Mouse (Mus musculus) kidney, adult 2 months (tissue): ENCODE measurements around the gene Akap12. TPM values are rescaled to one million over a fixed set of nuclear protein-coding genes. Genes with fewer than 3 reads are reported as not detected.

Source experiments
- DNase-seq: peaks from one replicate; pipeline ENCODE4 v3.0.0; 2021
- H3K27ac ChIP-seq: fragments of 200-500 bp; 2 replicates; pipeline ENCODE4 v1.5.1; 2012; ENCODE audit warnings: low read depth, low read length, control low read depth, inconsistent platforms; ENCODE audit not compliant: insufficient read depth
- H3K27me3 ChIP-seq: fragments of 200-500 bp; replicated peaks from 2 replicates; pipeline ENCODE4 v1.6.1; 2012; ENCODE audit warnings: mild to moderate bottlenecking, moderate library complexity, low read length, inconsistent platforms; ENCODE audit not compliant: control insufficient read depth, insufficient read depth
- H3K36me3 ChIP-seq: fragments of 200-500 bp; 2 replicates; pipeline ENCODE4 v1.6.1; 2012; ENCODE audit warnings: mild to moderate bottlenecking, moderate library complexity, low read length, inconsistent platforms; ENCODE audit not compliant: control insufficient read depth, insufficient read depth
- H3K4me1 ChIP-seq: fragments of 200-500 bp; 2 replicates; pipeline ENCODE4 v1.6.1; 2011; ENCODE audit warnings: low read length; ENCODE audit not compliant: control insufficient read depth, insufficient read depth
- H3K4me3 ChIP-seq: fragments of 200-500 bp; 2 replicates; pipeline ENCODE4 v1.5.1; 2011; ENCODE audit warnings: mild to moderate bottlenecking, low read depth, low read length, control low read depth; ENCODE audit not compliant: insufficient read depth
- CTCF ChIP-seq: fragments of 200-500 bp; conservative IDR thresholded peaks from 2 replicates; pipeline ENCODE4 v1.5.1; 2011; ENCODE audit warnings: low read depth, mild to moderate bottlenecking, control low read depth, low read length, moderate library complexity, mixed read lengths; ENCODE audit not compliant: insufficient read depth, insufficient read length
- POLR2A ChIP-seq: fragments of 200-500 bp; IDR thresholded peaks from one replicate; pipeline ENCODE4 v1.6.1; 2011; ENCODE audit warnings: low read depth, low read length, control low read depth
- WGBS: fragments of 180-500 bp; shearing (Covaris S2); methylation state at CpG from one replicate; pipeline ENCODE4 v1.1.7; 2018; 5-methylcytosine and 5-hydroxymethylcytosine counted together
- polyA plus RNA-seq: library from polyadenylated mRNA; depleted of rRNA; stranded (reverse); fragments of >200 nt; gene quantifications from 2 replicates; pipeline ENCODE4 v1.2.3, GENCODE M21; 2012

The Akap12 gene
- polyA plus RNA-seq, 1 experiment: 6.0 TPM

GRCm38 (mm10) chr10:4389036-4389435 lies 122.9 kb downstream of the Akap12 start:
- TF ChIP-seq POLR2A (no peak), CTCF (no peak)
- H3K4me1 ChIP-seq: peaks cover 25% of the 10 kb centered on the region
- H3K27ac ChIP-seq: peak overlapping the region; percentile 32; the same call in 1 of the 2 replicates
- DNase-seq: peak; percentile 12
- WGBS: 5% methylated on average over 10 of the region's 10 CpGs
- no peaks in the 10 kb centered on the region for H3K27me3 ChIP-seq
- H3K36me3 ChIP-seq: no peaks in the 10 kb centered on the region
- peak overlapping the region; percentile 60 for H3K4me3 ChIP-seq

GRCm38 (mm10) chr10:4389461-4390112 lies 123.4 kb downstream of the Akap12 start:
- Histone ChIP-seq H3K27me3 (no peaks in the 10 kb centered on the region), H3K4me3 (no peak overlapping the region), H3K4me1 (peaks cover 25% of the 10 kb centered on the region), H3K36me3 (no peaks in the 10 kb centered on the region), H3K27ac (no peak overlapping the region)
- 27% methylated on average over 5 of the region's 5 CpGs for WGBS
- no peak for DNase-seq
- TF ChIP-seq CTCF: no peak
- no peak for TF ChIP-seq POLR2A

- Histone ChIP-seq H3K36me3 (no peaks in the 10 kb centered on the region), H3K27ac (no peak overlapping the region), H3K4me1 (peaks cover 25% of the 10 kb centered on the region), H3K4me3 (no peak overlapping the region), H3K27me3 (no peaks in the 10 kb centered on the region)
- WGBS: 53% methylated on average over 2 of the region's 2 CpGs
- no peak for DNase-seq
- no peak for TF ChIP-seq CTCF
- TF ChIP-seq POLR2A: no peak
These were observed 124.4 kb downstream of the Akap12 start for GRCm38 (mm10) chr10:4390550-4390949.

GRCm38 (mm10) chr10:4391076-4391475 lies 124.9 kb downstream of the Akap12 start:
- 36% methylated on average over 5 of the region's 5 CpGs for WGBS
- H3K4me3 ChIP-seq: no peak overlapping the region
- no peak overlapping the region for H3K27ac ChIP-seq
- H3K36me3 ChIP-seq: no peaks in the 10 kb centered on the region; the same call in 1 of the 2 replicates
- no peak for DNase-seq
- H3K27me3 ChIP-seq: no peaks in the 10 kb centered on the region
- H3K4me1 ChIP-seq: peaks cover 25% of the 10 kb centered on the region
- no peak for TF ChIP-seq CTCF
- TF ChIP-seq POLR2A: no peak

- peaks cover 25% of the 10 kb centered on the region for H3K4me1 ChIP-seq
- no peaks in the 10 kb centered on the region for H3K27me3 ChIP-seq
- H3K36me3 ChIP-seq: no peaks in the 10 kb centered on the region; the same call in 1 of the 2 replicates
- WGBS: 15% methylated on average over 6 of the region's 6 CpGs
- DNase-seq: peak; percentile 52
- TF ChIP-seq CTCF (peak; percentile 65), POLR2A (no peak)
- no peak overlapping the region for H3K27ac ChIP-seq
- H3K4me3 ChIP-seq: no peak overlapping the region
These were observed 125.7 kb downstream of the Akap12 start for GRCm38 (mm10) chr10:4391851-4392250.

- WGBS: 64% methylated on average over 3 of the region's 3 CpGs
- no peak overlapping the region for H3K27ac ChIP-seq
- no peak for DNase-seq
- peaks cover 15% of the 10 kb centered on the region for H3K4me1 ChIP-seq
- no peaks in the 10 kb centered on the region for H3K27me3 ChIP-seq
- TF ChIP-seq POLR2A: no peak
- TF ChIP-seq CTCF: no peak
- H3K4me3 ChIP-seq: no peak overlapping the region
- no peaks in the 10 kb centered on the region; the same call in 1 of the 2 replicates for H3K36me3 ChIP-seq
These were observed 129.1 kb downstream of the Akap12 start for GRCm38 (mm10) chr10:4395321-4395720.

GRCm38 (mm10) chr10:4398058-4398457 lies 131.9 kb downstream of the Akap12 start:
- TF ChIP-seq CTCF: no peak
- no peak for TF ChIP-seq POLR2A
- Histone ChIP-seq H3K27ac (no peak overlapping the region), H3K4me3 (no peak overlapping the region), H3K4me1 (no peaks in the 10 kb centered on the region; the same call in 1 of the 2 replicates), H3K36me3 (no peaks in the 10 kb centered on the region; the same call in 1 of the 2 replicates), H3K27me3 (no peaks in the 10 kb centered on the region)
- 85% methylated on average over 5 of the region's 5 CpGs for WGBS
- DNase-seq: no peak
